Mouse (Mus musculus) retina, postnatal 7 days (tissue): Measurements from ENCODE around the gene Hdc.
"Not testable (repeated sequence)": the region's sequence is repeated elsewhere in the genome, so short reads cannot be mapped to it uniquely, and the experiment has no call there.

ENCODE experiments used
- DNase-seq: peaks from one replicate; pipeline ENCODE4 v3.0.0-alpha.2; 2012; ENCODE audit warnings: low read depth, low spot score

Gene Hdc

DNA sequence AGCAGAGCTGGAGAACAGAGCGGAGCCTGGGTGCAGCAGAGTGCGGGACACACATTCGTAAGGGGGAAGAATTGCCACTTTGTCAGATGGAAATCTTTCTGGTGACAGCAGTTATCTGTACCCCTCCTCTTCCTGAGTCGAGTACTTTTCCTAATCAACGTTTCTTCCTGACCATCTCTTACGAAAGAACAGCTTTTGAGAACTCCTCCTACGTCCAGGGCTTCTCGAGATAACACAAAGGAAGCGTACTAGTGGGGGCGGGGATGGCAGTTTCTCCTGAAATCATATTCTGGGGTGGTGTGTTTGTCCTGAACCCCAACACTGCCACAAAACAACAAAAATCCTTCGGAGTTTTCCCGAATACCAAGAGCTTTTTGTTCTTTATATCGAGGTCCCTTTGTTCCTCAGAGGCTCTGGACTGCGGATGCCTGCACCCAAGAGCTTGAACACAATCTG is at the start of gene Hdc:
Gene Hdc (minus strand): TSS at position 51 of the 456 bp plus-strand sequence.
- no peak for DNase-seq

DNA sequence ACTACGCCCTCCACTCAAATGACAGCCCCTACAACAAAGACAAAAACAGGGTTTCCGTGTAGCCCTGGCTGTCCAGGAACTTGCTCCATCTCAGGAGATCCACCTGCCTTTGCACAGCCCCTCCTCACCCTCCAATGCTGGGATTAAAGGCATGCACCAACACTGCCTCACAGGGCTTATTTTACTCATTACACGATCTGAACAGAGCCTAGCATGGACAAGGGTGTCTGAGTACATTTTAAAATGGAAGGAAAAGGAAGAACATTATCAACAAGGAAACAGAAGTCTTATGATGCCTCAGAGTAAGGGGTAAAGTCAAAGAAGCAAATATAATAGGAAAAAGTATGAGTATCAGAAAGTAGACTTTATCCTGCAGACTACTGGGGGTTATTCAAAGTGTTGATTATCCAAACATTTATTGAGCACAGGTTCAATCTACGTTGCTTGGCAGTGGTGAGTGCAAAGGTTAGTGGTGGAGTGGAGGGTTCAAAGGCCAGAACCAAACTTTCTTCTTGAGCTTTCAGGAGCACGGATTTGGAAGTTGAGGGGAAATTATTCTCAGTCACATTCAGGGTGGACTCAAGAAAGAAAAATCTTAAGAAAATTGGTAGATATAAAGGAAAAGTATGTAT is 49.6 kb upstream of the Hdc start:
- no peak for DNase-seq

DNA sequence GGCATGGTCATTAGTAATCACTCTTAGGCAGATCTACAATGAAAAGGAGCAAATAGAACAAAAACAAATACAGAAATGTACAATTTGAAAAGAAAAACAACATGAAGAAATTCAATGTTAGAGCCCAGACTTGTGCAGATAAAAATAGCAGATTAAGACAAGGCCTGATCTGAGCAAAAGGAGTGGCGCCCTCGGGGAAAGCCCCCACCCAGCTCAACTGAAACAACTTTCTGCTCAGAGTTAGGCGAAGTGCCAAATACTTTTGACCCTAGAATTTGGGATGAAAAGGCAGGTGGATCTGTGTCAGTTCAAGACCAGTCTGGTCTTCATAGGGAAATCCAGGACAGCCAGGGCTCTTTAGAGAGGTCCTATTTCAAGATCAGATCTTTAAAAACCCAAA is 46.9 kb upstream of the Hdc start:
- DNase-seq: no peak

DNA sequence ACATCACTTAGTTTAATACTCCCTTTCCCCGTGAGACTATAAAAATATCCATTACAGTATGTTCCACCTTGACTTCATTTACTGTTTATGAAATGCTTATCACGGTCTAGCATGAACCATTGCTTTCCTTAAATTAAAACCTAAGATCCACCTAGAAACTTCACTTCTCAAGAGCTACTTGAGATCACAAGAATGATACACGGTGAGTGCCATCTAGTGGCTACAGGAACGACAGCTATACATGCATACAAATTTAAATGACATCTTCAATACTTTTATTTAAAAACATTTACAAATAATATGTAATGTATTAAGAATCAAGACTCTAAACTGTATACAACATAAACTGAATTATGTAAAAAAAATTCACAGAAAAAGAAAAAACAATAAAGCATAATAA is 44.4 kb upstream of the Hdc start:
- DNase-seq: peak; percentile 14

DNA sequence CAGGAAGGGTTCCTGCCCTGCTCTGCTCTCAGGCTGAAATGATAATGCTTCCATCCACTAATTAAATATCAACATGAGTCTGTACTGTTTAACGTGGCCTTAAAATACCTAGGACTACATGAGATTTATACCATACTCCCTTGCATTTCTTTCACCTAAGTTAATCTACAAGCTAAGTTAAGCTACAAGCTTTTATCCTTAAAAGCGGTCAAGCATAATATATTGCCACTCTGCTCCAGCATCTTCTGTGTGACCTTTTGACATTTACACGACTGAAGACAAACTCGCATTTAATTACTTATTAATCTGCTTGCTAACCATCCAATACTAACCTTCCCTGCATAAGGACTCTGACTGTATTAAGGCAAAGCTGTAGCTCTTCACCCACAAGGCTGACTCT is 33.8 kb upstream of the Hdc start:
- no peak for DNase-seq

DNA sequence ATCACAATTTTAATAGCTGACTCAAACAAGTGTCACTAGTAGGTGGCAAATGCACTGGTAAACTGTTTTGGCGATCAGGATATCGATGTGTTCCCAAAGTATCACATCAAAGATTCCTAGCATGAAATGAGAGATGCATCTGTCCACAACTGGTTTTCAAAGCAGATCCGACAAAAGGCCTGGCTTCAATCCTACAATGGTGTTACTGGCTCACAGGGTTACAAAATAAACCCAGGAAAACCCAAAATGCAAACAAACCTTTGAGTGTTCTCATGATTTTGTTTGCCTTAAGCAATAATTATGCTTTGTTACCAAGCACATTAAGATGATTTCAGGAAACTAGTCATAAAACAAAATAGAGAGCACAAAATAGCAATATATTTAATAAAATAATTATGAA is 28.7 kb upstream of the Hdc start:
- no peak for DNase-seq

DNA sequence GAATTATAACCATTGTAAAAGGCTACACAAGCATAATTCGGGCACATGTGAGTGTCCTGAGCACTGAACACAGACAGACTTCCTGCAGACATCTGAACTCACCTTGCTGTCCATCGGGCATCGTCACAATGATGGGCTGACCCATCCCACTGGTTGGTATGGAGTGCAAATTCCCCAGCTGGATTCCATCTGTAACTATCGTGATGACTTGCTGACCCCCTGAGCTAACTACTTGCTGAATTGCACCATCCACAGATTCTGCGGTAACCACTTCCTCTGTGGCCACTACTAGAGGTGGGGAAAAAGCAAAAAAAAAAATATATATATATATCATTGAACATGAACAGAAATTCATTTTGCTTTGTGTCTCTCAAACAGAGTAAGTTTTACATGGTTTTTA is 27.4 kb upstream of the Hdc start:
- DNase-seq: no peak

DNA sequence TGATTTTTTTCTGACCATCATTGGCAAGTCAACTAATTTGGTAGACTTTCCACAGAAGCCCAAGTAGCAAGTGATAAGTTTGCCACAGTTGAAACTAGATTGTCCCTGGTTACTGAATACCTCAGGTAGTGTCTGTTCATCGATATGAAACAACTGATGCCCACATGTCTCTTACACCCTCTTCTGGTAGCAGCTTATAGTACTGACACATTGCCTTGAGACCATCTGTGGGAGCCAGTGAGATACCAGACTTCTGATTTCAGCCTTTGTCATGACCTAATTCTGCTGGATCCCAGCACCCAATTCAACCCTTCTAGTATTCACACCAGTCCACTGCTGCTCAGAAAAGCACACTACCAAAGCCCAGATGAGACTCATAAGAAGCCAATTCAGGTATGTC is 25.7 kb upstream of the Hdc start:
- DNase-seq: no peak

DNA sequence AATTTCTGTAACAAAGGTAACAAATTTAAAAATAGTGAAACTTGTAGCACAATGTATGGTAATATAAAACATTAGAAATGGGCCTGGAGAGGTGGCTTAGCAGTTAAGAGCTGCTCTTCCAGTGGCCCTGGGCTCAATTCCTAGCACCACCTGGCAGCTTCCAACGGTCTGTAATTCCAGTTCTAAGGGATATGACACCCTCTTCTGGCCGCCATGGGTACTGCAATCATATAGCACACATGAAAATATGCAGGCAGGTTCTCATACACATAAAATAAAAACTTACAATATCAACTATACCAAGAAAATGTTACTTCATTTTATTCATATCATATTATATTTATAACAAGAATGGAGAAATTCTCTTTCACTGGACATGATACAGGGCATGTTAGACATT is 21.2 kb upstream of the Hdc start:
- no peak for DNase-seq

DNA sequence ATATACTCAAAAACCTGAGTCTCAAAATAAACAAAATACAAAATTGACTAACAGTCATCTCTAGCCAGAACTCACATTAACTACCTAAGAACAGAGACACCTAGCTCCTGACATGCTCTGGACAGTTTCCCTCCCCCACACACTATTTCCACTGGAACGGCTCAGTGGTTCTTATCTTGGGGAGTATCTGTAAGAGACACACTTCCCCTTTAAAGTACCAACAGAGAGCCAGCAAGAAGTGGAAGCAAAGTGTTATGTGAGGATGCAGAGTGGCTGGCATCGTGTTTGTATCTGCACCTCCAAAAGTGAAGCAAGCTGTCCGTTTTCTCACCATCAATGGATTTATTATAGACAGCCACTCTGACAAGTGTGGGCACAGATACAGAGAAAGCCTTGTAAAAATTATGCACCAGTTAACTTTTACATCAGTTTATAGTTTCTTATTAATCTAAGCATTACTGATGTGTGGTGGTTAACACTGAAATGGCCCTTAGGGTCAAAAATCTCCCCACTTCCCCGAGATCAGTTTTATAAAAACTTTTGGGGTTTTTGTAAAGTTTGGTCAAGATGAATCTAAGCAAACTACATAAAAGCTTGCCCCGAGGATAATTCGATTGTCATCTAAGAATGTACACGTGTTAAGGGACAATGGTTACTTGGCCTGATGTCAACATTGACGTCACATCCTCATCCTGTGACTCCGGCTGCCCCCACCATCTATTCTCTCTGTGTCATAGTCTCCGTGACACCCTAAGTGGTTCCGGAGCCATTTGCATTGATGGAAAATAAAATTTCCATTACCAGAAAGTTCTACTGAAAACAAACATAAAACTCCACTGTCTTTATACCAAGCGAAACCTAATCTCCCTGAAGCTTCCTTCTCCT is 17.1 kb upstream of the Hdc start:
- no peak for DNase-seq

DNA sequence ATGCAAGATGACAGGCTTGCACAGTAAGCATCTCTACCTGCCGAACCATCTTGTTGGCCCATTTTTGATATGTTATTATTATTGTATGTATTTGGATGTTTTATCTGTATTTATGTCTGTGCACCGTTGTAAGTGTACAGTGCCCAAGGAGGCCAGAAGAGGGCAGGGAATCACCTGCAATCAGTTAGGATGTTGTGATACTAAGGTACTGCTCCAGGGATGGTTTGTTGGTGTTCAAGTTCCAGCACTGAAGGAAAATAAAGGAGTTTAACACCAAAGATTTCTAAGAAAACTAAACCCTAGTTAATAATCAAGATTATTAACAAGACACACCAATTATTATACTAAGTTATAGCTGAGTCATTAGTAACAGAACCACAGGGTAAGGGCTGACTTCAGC is 14.1 kb upstream of the Hdc start:
- DNase-seq: no peak

DNA sequence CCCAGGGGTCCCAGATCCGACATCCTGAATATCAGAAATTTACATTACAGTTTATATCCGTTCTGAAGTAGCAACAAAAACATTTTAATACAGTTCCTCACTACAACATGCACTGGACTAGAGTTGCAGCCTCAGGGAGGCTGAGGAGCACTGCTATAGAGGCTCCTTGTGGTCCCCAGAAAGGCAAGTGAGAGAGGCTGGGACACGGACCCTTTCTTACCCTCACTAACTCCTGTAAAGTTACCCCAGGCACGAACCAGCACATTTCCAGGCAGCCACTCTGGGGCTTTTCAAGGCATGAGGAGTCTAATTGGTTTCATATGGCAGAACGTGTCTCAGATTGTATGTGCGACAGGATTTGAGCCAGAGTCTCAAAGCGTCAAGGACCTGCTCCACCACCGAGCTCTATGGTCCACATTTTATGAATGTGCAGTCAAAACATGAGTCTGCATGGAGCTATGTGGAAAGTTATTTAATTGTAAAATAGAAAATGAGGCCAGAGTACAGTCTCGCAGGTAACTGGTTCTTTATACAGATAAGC is 9.4 kb upstream of the Hdc start:
- no peak for DNase-seq

DNA sequence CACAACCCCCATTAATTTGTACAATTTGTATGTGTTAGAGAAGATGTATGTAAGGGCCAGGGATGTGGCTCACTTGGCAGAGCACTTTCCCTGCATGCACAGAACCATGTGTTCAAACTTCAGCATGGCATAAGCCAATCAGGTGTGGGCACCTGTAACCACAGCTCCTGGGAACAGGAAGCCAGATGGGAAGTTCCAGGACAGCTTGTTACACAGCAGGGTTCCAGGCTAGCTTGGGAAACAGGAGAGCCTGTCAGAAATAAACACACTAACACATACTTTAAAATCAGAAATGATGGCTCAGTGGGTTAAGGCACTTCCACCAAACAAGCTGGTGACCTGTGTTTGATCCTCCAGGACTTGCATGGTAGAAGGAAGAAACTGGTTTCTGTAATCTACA is 4.0 kb upstream of the Hdc start:
- DNase-seq: no peak

DNA sequence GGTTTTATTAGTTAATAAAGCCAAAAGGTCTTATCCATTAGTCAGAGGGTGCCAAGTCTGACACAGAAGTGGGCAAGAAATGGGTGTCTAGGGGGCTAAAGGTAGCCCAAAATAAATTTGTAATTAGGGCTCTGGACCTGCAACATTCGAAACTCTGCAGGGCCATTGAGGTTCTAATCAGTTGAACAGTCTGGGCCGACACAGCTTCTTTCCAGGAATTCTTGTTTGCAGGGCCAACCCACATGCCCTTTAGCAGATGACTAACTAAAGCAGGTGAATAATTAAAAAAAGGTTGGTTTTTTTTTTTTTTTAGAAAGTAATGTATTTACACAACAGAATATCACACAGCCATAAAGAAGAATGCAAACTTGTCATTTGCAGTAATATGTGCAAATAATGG is 3.4 kb upstream of the Hdc start:
- no peak for DNase-seq

DNA sequence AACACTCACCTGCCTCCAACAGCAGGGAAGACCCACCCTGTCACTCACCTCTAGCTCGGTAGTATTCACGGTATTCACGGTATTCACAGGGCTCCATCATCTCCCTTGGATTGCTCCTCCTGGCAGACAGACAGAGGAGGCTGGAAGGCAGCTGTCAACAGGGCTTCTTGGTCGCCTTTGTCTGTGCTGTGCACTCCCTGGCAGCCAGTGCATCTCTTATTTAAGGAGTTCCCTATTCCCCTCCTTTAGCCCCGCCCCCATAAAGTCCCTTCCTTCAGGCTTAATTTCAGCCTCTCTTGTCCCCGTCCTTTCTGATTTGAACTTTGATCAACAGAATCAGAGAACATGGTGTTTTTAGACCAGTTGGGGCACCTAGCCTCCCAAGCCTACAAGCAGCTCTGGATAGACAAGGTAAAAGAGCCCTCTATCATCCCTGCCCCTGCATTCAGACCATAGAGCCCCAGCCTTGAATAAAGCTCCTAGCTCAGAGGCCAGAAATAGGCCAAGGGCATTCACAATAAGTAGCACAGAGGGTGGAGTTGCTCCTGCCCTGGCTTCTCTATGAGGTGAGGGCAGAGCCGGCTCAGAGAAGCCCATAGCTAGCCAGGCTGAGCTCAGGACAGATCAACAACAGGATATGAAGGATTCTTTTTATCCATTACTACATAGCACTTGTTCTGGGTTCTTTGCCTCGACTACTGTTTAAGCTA is 474 bp downstream of the Hdc start:
- no peak for DNase-seq

DNA sequence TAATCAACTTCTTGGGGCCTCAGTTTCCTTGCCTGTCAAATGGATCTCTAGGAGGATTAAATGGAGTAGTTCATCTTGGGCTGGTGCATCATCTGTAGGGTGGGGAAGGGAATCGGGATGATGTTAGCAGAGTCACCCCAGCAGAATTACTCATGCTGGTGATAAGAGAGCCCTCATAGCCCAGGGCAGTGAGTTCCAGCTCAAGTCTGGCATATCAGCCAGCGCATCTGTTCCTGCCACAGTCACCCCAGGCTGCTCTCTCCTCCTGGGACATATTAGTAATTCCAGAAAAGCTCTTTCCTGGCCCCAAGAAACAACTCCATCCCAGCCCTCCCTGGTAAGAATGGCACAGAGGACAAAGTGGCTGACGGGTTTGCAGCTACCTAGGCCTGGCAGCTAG is 3.7 kb downstream of the Hdc start:
- DNase-seq: no peak

DNA sequence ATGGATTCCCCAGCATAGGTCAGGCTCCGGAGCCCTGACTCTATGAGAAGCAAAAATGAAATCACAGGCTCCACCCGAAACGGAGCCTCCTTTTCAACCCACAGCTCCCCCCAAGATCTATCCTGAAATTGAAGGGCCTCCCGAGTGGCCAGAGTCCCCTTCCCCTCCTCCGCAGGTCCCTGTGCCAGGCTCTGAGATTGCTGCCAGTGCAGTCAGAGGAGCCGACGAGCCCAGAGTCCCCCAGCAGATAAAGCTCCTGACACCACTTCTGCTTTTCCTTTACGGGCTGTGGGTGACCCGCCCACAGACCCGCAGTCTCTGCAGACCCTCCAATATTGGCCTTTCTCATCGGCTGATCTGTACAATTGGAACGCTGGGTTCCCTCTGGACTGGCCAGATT is 9.5 kb downstream of the Hdc start:
- not testable (repeated sequence) for DNase-seq

DNA sequence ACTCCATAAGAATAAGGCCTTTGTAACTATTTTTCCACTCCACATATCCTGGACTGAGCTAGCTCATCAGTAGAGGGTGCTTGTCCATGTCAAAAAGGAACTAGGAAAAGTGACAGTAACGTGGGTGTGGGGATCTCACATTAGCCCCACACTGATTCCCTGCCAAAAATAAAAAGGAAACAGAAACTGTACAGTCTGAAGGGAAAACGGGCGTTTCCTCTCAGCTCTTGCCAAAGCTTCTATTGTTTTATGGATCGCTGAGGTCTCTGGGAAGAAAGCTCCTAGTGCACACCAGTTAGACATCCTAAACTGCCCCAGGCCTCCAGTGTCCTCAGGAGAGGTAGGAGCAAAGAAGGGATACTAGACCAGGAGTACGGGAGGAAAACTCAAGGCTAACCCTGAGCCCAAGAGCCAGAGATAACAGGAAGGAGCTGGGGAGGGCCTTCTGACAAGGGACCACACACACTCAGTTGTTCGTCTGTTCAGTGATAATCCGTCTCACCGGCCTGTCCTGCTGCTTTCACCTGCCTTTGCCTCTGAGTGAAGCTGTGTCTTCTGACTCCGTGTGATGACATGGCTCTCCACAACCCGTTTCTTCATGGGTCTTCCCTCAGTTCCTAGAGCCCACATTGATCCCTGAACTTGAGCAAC is 11.4 kb downstream of the Hdc start:
- no peak for DNase-seq

DNA sequence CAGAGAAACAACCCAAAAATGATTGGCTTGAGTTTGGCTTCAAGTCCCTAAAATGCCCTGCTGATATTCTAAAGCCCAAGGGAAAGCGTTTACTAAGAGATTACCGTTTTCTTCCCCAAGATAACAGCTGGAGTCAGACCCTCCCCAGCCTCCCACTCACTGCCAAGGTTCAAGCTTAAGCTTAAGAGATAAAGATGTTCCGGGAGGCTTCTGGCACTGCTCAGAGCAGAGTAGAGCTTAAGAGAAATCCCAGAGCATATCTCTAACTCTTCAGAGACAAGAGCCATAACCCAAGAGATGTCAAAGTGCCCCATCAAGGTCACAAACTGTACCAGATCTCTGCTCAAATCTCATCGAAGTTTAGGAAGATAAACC is 12.4 kb downstream of the Hdc start:
- DNase-seq: no peak

DNA sequence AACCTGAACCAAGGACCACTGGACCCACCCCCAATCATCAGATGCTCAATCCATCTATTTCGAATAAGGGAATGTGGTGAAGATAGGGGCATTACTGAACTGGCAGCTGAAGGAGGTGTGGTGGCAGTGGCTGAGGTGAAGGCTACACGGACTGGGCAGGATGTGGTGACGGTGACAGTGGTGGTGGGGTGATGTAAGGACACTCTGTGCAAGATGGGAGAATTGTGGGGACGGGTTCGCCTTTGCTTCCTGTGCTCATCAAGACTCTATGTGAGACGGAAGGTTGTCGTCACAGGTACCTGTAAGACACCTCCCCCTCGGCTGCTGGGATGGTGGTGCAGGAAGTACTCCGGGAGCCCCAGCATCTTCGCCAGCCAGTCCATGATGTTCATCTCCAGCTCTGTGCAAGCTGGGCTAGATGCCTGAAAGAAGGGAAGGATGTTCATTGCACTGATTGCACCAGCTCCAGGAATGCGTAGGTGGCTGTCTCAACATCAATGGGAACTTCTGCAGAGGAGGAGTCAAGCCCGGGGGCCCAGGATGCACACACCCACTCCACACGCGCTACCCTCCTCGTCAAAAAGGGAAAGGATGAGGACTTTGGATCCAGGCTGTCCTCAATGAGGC is 12.9 kb downstream of the Hdc start:
- DNase-seq: no peak

DNA sequence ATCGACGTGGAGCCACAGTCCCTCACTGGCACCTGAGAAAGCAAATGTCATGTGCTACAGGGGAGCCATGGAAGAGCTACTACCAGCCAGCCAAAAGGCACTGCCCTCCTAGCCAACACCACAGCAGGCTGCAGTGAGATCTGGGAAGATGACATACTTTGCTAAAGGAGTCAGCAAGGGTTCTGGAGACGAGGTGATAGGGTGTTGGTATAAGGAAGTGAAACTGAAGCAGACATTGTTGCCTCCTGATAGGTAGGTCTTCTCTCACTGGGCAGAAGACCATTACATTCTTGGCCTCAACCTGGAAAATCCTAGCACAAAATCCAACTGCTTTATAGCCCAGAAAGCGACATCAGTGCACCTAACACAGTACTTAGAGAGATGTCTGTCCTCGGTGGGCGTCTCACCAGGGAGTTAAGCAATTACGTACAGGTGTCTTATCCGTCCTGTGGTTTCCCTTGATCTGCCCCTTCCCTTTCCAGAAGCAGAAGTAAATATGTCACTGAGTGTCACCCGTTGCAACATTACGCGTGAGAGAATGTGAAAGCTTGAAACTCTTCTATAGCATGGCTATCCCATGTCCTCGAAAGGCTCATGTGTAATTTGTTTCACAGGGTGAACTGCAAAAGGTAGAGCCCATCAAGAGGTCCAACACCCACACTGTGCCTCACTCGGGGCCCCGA is 17.0 kb downstream of the Hdc start:
- DNase-seq: no peak
